In genomic region chr1:146801821-146802220, GRCm38 (mm10) we compare ENCODE assay signal across 11 mouse cellular contexts.
DNase-seq lines count a peak whose midpoint lies in the region.
"Had no signal": no experiment of that assay in that cellular context is flagged by ENCODE, and none has a peak within 500 bp of the region (broad histone marks: within the 10 kb centered on the region; RNA-seq: fewer than 3 reads in every experiment).

No protein-coding gene starts in this region.

- peak; percentile 15 for DNase-seq in cerebellum, adult 11-12 months
- no peak for DNase-seq in cerebellum, postnatal 4 days (ENCODE audit: low spot score in 2 of 2)
- DNase-seq in cerebellum, adult 9-11 months: peak; percentile 29
- DNase-seq in cerebellum, postnatal 10 days: no peak
- peak; percentile 76 for DNase-seq in brain, adult 2 months (ENCODE audit: low read depth, low spot score)
- no peak for DNase-seq in gastrocnemius, adult 18-20 months (ENCODE audit: low spot score)
- DNase-seq: adrenal gland, adult 2 months; adrenal gland, postnatal 10 days; adrenal gland, postnatal 25 days; forebrain, postnatal 0 days; gastrocnemius, adult 2 months had no signal

Comparison
In these comparisons a context has a peak if more than half of its experiments do, and no peak if none do; other contexts are left out.
1. DNase-seq: peak in cerebellum, adult 11-12 months (single experiment), cerebellum, adult 9-11 months (single experiment) and brain, adult 2 months (single experiment); none in cerebellum, postnatal 4 days (0 of 2), cerebellum, postnatal 10 days (0 of 2) and gastrocnemius, adult 18-20 months (single experiment).